Mouse (Mus musculus) frontal cortex, adult 2 months (tissue): ENCODE results near the gene Kcnq2. TPM values are rescaled to one million over a fixed set of nuclear protein-coding genes. Genes with fewer than 3 reads are reported as not detected.
A peak's percentile ranks its signal among the peaks of the same experiment; 100 is the strongest.

Source experiments
- DNase-seq, 2 experiments: peaks; one replicate each; pipeline ENCODE4 v3.0.0; 2022; ENCODE audit warnings: low spot score in 1 of 2; ENCODE audit errors: extremely low spot score in 1 of 2
- polyA plus RNA-seq: library from polyadenylated mRNA; depleted of rRNA; stranded (reverse); fragments of >200 nt; gene quantifications from 2 replicates; pipeline ENCODE4 v1.2.3, GENCODE M21; 2012; rRNA removed

Kcnq2 gene
- 167 and 170 TPM in 2 replicates for polyA plus RNA-seq

DNA sequence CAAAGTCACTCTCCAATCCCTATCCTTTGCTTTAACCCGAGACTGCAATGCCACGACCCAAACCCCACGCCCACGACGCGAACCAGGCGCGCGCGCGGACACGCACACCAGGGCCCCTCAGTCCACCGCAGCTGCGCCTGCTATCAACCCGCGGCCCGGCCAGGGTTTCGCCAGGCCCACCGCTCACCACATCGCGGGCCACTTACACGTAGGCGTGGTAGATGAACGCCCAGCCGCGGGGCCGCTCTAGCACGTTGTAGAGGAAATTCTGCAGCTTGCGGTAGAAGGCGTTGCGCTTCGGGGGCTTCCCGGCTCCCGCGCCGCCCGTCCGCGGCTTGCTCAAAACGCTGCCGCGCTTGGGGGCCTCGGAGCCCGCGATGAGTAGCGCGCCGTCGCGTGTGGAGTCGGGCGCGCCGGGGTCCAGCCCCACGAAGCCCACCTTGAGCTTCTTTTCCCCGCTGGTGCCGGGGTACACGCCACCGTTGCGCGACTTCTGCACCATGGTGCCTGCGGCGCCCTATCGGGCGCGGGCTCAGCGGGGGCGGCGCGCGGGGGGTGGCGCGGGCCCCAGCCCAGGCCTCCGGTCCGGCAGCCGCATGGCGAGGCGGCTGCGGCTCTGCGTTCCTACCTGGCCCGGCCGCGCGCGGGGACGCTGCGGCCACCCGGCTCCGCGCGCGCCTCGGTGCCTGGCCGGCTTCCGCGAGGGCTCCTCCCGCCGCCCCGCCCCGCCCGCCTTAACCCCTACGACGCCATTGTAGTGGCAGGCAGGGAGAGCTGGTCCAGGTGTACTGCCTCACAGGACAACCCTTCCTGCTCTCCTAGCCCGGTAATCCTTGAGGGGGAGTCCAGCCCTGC is at the start of gene Kcnq2:
TSS of gene Kcnq2 (minus strand) at position 710 of the 855 bp plus-strand sequence.
- no peak for DNase-seq

DNA sequence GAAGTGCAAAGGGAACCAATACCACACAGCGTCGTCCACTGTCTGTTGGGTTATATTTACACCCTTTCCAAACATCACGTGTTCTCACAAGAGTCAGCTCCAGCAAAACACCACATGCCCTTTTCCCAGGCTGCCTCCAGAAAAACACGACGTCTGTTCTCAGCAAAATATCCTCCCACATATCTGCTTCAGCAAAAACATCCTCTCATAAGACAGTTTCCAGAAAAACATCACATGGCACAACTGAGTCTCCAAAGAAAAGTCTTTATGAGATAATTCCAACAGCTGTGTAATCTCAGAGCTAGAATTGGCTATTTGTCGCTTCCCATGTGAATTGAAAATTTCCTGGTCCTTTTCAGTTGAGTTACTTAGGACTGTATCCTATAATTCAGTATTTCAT is 45.8 kb upstream of the Kcnq2 start:
- peak in 1 of 2 experiments; percentile 57 for DNase-seq

DNA sequence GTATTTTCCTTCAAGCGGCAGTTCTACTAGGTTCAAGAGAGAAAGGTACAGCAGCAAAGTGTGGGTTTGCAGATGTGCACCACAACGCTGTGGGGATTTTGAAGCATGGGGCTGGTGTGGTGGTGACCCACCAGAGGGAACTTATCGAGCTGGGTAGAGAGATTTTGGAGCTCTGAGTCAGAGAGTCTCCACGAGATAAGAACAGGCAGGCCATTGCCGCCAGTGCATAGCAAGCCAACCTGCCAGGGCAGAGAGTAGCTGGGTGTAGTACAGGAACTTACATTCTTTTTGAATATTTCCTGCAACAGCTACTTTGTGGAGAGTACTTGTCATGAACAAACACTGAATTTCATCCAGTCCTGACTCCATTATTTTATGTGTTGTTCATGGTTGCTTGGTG is 43.4 kb upstream of the Kcnq2 start:
- no peak for DNase-seq

DNA sequence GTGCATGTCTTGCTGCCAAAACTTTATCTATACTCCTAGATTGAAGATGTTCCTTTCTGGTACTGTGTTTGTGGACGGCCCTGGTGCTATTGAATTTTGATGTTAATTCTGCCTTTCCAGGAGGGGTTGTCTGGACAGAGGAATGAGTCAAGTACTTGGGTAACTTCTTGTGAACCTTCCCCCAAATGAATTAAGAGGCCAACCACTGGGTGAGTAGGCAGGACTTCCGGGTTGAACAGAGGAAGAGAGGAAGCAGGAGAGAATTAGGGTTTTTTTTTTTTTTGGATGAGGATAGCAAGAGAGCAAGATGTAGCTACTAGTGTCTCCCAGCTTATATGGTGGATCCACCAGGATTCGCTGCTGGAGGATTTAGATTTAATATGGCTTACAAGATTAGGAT is 42.9 kb upstream of the Kcnq2 start:
- no peak for DNase-seq

DNA sequence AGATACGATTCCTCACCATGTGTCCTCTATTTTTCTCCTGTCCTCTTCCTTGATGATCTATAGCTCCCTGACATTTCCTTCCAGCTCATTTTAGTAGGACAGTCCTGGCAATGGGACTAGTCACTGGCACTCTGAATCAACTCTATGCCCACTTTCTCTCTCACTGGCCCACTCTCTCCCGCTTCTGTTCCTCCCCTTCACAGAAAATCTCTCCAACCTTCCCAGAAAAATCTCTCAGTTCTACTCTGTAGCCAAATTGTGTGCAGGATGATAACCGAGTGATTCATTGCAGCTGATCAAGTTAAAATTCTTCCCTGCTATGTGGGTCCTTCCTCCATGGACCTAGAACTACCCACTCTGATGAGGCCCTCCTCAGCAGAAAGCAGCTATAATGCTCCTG is 39.5 kb upstream of the Kcnq2 start:
- no peak for DNase-seq

DNA sequence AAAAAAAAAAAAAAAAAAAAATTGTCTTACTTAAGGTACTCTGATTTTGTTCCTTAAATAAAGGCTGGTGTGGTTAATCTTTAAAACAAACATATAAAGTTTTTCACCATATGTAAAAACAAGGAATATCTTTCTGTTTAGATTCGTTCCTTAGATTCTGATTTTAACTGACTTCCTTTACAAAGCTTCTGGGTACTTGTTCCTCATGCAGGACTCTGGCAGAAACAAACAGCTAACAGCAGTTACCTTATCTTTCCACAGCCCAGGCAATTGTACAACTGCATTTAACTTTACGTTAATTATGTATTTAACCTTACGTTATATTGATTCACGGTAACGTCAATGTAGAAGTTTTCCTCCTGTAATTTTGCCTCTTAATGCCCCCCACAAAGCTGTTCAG is 31.4 kb upstream of the Kcnq2 start:
- no peak for DNase-seq

DNA sequence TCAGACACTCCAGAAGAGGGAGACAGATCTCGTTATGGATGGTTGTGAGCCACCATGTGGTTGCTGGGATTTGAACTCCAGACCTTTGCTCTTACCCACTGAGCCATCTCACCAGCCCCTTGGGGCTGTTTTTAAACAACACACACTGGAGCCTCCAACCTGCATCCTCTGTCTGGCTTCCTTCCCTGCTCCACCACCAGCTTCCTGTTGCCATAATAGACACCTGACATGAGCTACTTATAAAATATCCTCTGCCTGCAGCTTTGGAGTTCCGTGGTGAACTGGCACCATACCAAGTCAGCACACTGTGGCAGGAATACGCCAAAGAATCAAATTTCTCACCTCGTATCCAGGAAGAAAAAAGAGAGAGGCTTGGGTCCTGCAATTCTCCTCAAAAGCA is 25.7 kb upstream of the Kcnq2 start:
- DNase-seq = no peak

DNA sequence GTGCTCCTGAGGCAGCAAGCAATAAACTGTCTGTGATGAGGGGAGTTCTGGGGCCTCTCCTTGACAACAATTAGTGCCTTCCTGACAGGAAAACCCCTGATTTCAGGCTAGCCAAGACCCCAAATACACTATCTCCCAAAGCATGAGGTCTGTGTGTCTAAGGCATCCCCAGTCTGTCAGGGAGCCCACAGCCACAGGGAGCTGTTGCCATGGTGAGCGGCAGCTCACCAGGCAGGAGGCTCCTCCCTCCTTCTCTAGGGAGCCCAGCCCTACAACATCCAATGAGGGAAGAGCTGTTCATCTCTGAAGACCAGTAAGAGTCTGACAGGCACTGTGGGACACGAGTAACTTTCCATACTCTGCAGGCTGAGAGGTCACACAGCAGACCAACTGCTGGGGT is 24.7 kb upstream of the Kcnq2 start:
- peak; percentile 67 to 73 for DNase-seq

DNA sequence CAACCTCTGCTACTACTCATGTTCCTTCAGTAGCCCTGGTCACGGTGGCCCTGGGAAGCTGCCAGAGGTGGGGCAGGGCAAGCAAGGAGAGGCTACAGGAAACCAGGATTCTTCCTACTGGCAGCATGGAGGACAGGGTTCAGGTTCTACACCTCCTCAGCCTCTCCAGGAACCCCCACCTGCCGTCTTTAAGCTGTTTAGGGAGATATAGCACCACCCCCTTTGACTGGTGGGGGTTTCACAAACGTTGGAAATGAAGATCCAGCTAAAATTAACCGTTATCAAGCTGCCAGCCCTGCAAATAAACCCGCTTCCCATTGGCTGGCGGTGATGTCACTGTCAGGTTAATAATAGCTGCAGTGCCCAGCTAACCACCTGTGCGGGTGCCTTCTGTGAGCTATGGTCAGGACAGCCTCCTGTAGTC is 24.0 kb upstream of the Kcnq2 start:
- peak; percentile 86 for DNase-seq

DNA sequence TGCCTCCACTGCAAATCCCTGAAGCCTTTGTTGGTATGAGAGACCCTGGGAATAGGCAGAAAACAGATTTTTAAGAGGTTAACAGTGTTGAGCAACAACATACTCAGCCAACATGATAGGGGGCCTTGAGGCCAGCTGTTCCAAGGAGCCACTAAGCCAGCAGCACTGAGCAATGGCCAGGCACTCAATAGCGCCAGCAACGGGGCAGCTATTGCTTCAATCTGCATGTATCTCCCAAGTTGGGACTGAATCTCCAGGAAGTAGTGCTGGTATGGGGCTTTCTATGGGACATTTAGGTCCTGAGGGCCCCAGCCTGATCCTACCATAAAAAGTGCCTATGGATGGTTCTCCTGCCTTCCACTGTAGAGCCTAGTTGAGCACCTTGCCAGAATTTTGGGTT is 23.4 kb upstream of the Kcnq2 start:
- DNase-seq = no peak

DNA sequence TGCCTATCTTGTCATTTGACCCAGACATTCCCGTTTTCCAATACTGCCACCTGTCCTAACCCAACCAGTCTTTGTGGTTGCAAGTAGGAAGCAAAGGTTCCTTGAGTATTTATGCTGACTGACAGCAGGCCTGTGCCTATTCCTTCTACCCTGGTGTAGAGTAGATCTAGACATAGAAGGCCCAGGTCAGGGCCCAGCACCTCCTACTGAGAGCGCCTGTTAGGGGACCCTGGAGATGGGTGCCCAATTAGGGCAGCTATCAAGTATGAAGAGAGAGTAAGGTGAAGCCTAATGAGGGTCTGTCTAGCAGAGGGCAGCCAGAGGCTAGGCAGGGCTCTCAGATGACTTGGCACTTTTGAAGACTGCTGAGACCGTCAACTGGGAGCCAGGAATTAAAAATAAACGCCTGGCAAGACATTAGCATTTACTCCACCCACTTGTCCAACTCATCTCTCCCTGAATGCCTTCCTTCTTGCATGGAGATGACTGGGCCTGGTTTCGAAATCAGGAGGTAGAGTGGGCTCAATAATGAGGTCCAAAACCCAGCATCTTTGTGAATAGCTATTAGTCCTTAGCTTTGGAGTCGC is 22.7 kb upstream of the Kcnq2 start:
- peak in 1 of 2 experiments; percentile 11 for DNase-seq

DNA sequence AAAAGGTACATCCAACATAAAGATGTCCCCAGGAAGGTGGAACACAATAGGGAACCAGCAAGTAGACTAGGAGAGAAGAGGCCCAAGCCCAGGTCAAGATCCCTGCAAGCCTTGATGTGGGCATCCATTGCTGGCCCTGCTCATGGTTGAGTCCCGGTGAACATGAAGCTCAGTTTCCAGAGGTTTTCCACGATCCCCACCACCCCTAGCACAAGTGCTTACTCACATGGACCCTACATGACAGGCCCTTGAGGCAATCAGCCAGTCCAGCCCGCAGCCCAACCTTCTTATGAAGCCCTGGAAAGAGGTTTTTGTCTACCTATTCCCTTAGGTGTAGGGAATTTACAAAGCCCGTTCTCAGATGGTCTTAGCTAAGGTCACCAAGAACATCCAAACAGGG is 22.1 kb upstream of the Kcnq2 start:
- DNase-seq = peak in 1 of 2 experiments; percentile 14

DNA sequence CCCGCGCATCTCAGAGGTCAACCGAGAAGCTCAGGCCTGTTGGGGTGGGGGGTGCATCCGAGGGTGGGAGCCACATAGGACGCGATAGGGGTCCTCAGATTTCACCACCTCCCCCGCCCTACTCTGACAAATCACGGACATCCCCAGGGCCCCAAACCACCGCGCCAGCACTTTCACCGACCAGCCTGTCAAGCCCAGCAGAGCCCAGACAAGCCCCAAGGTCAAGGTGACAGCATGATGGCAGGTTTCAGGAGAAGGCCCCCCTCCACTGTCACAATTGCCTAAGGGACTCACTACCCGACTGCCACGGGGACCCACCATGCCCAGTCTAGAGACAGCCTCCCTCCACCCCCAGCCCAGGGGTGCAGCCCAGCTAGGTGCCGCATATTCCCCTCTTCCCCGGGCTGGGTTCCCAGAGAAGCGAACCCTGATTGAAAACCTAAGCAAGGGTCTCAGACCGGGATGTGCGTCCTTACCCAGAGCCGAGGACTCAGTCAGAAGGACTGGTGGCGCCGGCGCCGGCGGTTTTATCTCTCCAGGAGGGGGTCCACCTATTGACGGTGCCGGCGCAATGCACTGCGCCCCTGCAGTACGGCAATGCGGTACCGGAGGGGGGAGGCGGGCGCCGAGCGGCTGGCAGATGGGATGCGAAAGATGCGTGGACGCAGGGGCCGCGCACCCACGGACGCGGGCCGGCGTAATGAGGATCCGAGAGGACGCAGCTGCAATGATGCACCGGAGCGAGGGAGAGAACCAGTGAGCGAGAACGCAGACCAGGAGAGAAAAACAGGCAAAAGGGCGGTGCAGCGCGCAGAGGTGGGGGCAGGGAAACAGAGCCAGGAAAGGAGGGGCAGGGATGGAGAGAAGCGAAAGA is 21.4 kb upstream of the Kcnq2 start, which contains the start of gene Eef1a2:
TSS of gene Eef1a2 (minus strand) at position 767 of the 874 bp plus-strand sequence.
- peak; percentile 86 to 93 for DNase-seq

DNA sequence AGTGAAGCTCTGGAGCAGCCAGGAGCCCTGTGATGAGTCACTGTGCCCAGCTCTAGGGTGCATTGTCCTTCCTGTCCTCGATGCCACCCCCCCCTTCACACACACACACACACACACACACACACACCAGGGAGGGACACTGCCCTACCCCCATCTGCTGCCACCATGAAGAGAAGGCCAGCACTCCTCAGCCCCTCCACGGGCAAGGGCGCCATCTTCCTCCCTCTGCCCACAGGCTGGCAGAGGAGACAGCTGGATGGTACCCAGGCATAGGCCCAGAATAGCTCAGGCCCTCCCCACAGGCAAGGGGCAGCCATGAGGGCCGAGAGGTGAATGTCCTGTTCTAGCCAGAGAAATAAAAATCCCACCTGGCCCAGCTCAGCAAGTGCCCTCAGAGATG is 20.7 kb upstream of the Kcnq2 start:
- DNase-seq = peak; percentile 28 to 42

DNA sequence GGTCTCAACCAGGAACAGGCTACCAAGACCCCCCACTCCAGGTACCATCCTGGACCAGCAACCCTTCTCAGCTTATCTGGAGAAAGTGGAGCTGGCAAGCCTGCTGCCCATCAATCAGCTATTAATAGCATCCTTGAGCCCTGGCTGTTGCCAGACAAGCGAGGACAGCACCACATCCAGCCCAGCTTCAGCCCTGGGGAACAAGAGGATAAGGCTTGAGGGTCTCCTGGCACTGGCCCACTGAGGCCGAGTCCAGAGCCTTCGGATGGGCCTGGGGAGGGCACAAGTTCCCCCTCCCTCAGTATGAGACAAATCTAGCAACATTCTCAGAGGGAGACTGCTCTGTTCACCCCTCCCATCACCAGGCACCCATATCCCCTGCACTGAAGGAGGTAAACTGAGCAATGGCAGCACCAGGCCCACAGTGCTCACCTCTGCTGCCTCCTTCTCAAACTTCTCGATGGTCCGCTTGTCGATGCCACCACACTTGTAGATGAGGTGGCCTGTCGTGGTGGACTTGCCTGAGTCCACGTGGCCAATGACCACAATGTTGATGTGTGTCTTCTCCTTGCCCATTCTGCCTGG is 19.8 kb upstream of the Kcnq2 start:
- no peak for DNase-seq

DNA sequence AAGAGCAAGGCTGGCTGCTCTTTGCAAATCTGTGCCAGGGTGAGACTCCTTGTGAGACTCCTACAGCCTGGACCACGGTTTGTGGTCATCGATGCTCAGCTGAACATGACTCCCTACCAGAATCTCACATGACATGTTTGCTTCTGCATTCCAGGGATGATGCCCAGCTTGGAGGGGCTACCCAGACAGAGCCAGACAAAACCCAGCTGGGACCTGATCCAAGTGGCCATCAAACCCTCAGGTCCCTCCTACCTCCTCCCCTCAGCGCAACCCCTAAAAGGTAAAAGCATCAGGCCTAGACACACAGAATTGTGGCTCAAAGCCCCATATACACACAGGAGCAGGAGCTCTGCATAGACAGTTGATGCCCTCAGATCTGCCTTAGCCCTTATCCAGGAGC is 19.3 kb upstream of the Kcnq2 start:
- DNase-seq = no peak

DNA sequence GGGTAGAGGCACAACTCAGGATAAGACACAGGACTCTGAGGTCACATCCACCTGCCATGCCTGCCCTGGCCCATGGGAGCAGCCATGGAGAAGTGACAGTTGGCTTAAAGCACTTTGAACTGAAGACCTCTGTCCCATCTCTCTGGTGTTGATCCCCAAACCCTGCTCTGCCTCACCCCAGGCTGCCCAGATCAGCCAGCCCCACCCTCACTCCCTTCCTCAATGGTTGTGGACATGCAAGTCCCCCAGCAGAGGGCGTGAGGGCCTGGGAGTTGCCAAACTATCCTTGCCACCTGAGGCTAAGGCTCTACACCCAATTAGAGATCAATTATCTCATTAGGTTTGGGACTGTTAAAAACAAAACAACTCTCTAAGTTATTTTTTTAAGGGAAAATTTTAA is 18.7 kb upstream of the Kcnq2 start:
- no peak for DNase-seq

DNA sequence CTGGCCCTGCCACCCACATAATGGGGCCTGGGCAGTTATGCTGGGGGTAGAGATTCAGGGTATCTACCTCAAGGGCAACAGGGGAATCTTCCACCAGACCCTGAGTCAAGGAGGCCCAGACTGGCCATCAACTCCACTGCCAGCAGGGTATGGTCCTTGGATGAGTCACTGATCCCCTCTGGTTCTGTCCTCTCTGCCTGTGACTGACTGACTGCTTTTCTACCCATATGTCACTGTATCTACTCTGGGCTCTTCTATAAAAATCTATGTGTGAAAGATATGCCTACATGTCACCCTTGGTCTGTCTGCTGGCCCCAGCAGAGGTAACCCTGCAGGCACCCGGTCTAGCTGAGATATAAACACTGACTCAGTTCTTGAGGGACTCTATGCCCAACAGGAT is 18.0 kb upstream of the Kcnq2 start:
- no peak for DNase-seq

DNA sequence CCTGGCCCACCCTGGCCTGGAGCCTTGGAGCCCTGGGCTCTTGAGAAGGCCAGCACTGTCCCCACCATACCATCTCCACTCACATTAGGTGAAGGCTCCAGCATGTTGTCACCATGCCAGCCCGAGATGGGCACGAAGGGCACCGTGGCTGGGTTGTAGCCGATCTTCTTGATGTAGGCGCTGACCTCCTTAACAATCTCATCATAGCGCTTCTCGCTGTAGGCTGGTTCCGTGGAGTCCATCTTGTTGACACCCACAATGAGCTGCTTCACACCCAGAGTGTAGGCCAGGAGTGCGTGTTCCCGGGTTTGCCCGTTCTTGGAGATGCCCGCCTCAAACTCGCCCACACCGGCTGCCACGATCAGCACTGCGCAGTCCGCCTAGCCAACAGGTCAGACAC is 17.6 kb upstream of the Kcnq2 start:
- DNase-seq = peak in 1 of 2 experiments; percentile 37

DNA sequence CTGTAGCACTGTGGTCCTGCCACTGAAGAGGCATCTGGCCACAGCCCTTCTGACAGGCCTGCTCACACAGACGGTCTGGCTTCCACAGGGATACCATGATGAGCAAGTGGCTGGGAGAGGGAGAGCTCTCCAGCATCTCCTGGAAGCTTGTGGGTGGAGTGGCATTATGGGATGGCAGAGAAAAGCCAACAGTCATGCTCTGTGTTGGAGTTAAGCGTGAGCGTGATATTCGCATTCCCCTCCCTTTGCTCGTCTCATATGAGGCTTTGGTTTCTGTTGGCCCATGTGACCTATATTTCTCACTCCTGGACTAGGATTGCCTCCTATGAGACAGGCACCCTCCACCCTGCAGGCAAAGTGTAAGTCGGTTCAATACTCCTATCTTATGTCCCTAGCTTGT is 15.2 kb upstream of the Kcnq2 start:
- DNase-seq = peak in 1 of 2 experiments; percentile 81
